Mouse (Mus musculus): ENCODE measurements at regions not wholly inside any gene's neighbourhood (a gene's known extent, or its start where the extent isn't known, plus 50 kb on each side); places are given as distances from the start of the nearest gene placed in this dataset.

DNA sequence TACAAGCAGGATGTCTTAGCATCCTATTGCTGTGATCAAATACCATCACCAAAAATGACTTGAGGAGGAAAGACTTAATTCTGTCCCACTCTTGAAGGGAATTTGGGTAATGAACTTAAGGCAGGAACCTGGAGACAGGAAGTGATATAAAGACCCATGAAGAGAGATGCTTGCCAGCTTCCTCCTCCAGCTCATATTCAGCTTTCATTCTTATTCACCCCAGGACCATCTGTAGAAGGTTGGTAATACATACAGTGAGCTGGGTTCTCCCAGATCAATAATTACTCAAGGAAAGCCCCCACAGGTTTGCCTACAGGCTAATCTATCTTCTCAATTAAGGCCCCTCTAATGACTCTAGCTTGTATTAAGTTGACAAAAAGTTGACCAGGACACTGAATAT lies 283.5 kb upstream of the Rarb start:
- TF ChIP-seq CTCF (IDR thresholded peaks at IDR 0.05; ENCODE audit: low read depth) (no peak), EP300 (IDR thresholded peaks at IDR 0.05; ENCODE audit: low read depth) (no peak)
